Mouse (Mus musculus): Measurements from ENCODE around the gene Ddx20. TPM values are rescaled to one million over a fixed set of nuclear protein-coding genes. Genes with fewer than 3 reads are reported as not detected.

The Ddx20 gene
- polyA plus RNA-seq, 1 experiment: 20.5 TPM

DNA sequence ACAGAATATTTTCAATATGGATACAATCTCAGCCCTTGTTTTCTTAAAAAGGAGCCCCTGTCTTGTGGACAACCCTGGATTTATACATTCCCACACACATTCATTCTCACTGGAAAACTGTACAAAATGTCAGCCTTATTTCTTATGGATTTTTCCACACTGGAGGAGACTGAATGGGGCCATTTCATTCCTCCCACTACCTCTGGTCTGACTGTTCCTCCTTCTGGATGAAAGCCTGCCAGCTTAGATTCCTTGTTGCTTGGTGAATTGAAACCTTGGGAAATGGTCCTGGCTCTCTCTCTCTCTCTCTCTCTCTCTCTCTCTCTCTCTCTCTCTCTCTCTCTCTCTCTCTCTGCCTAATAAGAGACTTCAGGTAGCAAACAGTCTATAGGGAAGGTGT lies 25.5 kb upstream of the Ddx20 start:
- Histone ChIP-seq H3K4me3 (replicated peaks; ENCODE audit: control insufficient read depth, low read depth, low read length) (no peak overlapping the region), H3K4me1 (ENCODE audit: control insufficient read depth, insufficient read depth, low read length) (no peaks in the 10 kb centered on the region), H3K27ac (ENCODE audit: control insufficient read depth, insufficient read depth, low read depth, low read length, poor library complexity) (no peak overlapping the region)
- no peak for TF ChIP-seq POLR2A (IDR thresholded peaks at IDR 0.05; ENCODE audit: borderline replicate concordance, control insufficient read depth, low read depth, low read length)
- no peak for TF ChIP-seq CTCF (IDR thresholded peaks at IDR 0.05; ENCODE audit: control insufficient read depth, insufficient read depth, low read length)

DNA sequence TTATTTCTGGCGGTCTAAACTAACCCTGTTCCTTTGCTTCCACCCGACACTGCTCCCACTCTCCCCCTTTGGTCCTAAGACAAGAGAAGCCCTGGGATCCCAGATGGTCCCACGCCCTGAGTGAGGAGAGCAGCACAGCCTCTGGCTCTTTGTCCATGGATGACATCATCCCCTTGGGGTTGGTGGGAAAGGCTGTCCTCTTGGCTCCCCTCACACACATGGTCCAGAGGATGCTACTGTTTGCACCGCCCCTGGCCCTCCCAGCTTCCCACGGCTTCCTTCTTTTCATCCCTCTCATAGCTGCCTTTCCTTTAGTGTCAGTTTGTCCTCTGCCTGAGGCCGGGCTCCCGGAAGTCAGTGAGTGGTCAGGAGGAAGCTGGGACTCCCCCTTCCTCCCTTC lies 24.4 kb upstream of the Ddx20 start:
- no peaks in the 10 kb centered on the region for H3K4me1 ChIP-seq (ENCODE audit: control insufficient read depth, insufficient read depth, low read length)
- TF ChIP-seq CTCF (IDR thresholded peaks at IDR 0.05; ENCODE audit: control insufficient read depth, insufficient read depth, low read length) (no peak), POLR2A (IDR thresholded peaks at IDR 0.05; ENCODE audit: borderline replicate concordance, control insufficient read depth, low read depth, low read length) (no peak)
- 75% methylated on average over 7 of the region's 7 CpGs for WGBS

DNA sequence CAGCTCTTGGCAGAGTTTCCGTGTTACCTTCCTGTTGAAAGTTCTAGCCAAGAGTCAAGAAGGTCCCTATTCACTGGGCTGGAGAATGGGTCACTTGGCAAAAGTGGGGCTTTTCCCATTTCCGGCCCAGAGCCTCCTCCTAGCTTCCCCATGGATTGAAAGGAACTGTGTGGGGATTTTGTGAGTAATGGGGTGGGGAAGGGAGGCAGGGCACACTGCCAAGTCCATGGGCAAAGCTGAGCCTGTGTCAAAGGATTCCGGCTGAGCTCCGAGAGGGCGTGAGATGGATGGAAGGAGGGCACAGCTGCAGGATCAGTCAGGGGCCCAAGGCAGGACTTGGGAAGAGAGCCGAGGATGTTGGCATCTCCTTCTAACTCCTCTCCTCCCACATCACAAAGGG lies 22.9 kb upstream of the Ddx20 start:
- TF ChIP-seq CTCF (IDR thresholded peaks at IDR 0.05; ENCODE audit: control insufficient read depth, insufficient read depth, low read length): no peak
- no peak for TF ChIP-seq POLR2A (IDR thresholded peaks at IDR 0.05; ENCODE audit: borderline replicate concordance, control insufficient read depth, low read depth, low read length)
- H3K4me1 ChIP-seq (ENCODE audit: control insufficient read depth, insufficient read depth, low read length): no peaks in the 10 kb centered on the region
- H3K27ac ChIP-seq (ENCODE audit: control insufficient read depth, insufficient read depth, low read depth, low read length, poor library complexity): no peak overlapping the region
- H3K4me3 ChIP-seq (replicated peaks; ENCODE audit: control insufficient read depth, low read depth, low read length): no peak overlapping the region
- WGBS: 77% methylated on average over 6 of the region's 6 CpGs

More for the DNA sequence above, 24.4 kb upstream of the Ddx20 start:
- Histone ChIP-seq H3K27ac (ENCODE audit: control insufficient read depth, insufficient read depth, low read depth, low read length, poor library complexity) (no peak overlapping the region; the same call in 1 of the 2 replicates), H3K4me3 (replicated peaks; ENCODE audit: control insufficient read depth, low read depth, low read length) (no peak overlapping the region)

DNA sequence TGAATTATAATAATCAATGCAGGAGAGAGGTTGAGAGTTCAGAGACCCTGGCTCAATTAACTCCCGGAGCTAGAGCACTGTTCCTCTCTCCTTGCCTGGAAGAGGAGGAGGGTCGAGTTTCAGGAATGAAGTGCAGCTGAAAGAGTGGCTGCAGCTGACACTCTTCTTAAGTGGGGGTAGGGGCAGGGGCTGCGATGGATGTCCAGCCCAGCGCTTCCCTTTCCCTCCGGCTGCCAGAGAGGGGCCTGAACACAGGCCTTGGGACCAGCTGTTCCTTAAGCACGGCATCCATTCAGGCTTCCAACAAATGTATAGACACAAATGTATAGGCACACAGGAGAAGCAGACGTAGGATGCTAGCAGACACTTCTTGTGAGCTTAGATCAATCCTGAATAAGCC lies 20.2 kb upstream of the Ddx20 start:
- Histone ChIP-seq H3K4me3 (replicated peaks; ENCODE audit: control insufficient read depth, low read depth, low read length) (no peak overlapping the region), H3K4me1 (ENCODE audit: control insufficient read depth, insufficient read depth, low read length) (no peaks in the 10 kb centered on the region), H3K27ac (ENCODE audit: control insufficient read depth, insufficient read depth, low read depth, low read length, poor library complexity) (no peak overlapping the region)
- 82% methylated on average over 7 of the region's 7 CpGs for WGBS
- TF ChIP-seq POLR2A (IDR thresholded peaks at IDR 0.05; ENCODE audit: borderline replicate concordance, control insufficient read depth, low read depth, low read length) (no peak), CTCF (IDR thresholded peaks at IDR 0.05; ENCODE audit: control insufficient read depth, insufficient read depth, low read length) (no peak)

DNA sequence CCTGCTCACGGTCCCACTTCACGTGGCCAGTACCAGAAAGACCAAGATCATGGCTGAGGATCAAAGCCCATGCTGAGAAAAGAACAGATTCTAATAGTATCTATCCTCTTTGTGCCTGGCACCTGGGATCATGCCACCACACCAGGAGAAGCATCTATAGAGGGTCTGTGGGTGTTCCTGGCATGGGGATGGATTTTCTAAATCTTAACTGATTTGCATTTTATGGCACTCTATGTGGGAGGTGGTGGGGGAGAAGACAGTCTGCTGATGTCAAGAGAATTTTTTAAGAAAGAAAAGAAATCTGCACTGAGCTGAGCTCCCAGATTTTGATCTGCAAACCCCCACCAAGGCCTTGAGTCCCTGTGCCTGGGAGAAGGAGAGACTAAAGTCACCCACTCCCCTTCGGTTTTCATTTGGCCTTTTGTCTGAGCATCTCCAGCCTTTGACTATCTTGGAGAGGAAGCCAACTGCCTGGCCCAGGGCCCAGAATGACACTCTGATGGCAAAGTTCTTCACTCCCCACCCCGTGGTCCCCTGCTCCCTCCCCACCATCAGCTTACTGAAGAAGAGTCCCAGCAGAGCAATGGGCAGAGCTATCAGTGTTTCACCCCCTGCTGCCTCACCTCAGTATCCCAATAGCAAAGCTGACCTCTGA lies 19.1 kb upstream of the Ddx20 start:
- H3K27ac ChIP-seq (ENCODE audit: control insufficient read depth, insufficient read depth, low read depth, low read length, poor library complexity): no peak overlapping the region
- H3K4me3 ChIP-seq (replicated peaks; ENCODE audit: control insufficient read depth, low read depth, low read length): no peak overlapping the region
- H3K4me1 ChIP-seq (ENCODE audit: control insufficient read depth, insufficient read depth, low read length): no peaks in the 10 kb centered on the region
- TF ChIP-seq CTCF (IDR thresholded peaks at IDR 0.05; ENCODE audit: control insufficient read depth, insufficient read depth, low read length): no peak
- no peak for TF ChIP-seq POLR2A (IDR thresholded peaks at IDR 0.05; ENCODE audit: borderline replicate concordance, control insufficient read depth, low read depth, low read length)
- 62% methylated on average over 4 of the region's 4 CpGs for WGBS

DNA sequence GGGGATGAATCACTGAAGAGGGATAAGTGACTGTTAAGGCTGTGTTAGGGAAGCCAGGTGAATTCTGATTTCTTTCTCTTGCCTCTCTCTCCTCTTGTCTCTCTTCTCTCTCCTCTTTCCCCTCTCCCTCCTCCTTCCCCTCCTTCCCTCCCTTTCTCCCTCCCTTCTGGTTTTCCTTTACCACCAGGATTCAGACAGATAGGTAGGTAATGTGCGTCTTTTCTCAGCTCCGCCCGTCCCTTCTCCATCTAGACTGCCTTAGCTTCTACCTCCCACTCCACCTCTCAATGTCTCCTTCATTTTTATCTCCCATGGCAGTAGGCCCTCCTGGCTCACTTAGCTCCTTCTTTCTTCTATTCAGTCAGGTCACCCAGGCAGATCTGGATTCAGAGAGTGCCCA lies 18.2 kb upstream of the Ddx20 start:
- Histone ChIP-seq H3K4me3 (replicated peaks; ENCODE audit: control insufficient read depth, low read depth, low read length) (no peak overlapping the region), H3K4me1 (ENCODE audit: control insufficient read depth, insufficient read depth, low read length) (no peaks in the 10 kb centered on the region), H3K27ac (ENCODE audit: control insufficient read depth, insufficient read depth, low read depth, low read length, poor library complexity) (no peak overlapping the region)
- no peak for TF ChIP-seq CTCF (IDR thresholded peaks at IDR 0.05; ENCODE audit: control insufficient read depth, insufficient read depth, low read length)
- TF ChIP-seq POLR2A (IDR thresholded peaks at IDR 0.05; ENCODE audit: borderline replicate concordance, control insufficient read depth, low read depth, low read length): no peak
- 59% methylated on average over 3 of the region's 3 CpGs for WGBS

DNA sequence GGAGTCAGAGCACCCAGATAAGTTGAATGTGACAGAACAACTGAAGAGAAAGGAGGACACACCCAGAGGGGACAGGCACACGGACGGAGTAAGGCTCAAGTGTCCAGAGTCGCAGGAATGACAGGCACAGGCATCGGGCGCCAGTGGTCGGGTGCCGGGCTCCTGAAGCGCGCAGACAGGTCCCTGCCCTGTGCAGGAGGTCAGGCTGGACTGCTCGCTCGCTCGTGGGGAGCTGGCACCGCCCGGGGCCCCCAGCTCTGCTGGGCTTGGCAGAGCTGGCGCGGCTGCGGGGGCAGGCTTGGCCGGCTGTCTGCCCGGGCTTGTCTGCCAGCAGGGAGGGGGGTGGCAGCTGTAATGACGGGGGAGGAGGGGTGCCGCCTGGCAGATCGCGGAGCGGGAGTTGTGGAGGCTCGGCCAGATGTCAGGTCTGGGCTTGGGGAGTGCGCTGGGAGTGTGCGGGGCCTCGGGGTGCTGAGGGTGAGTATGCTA lies 17.7 kb upstream of the Ddx20 start:
- under 1% methylated on average over 28 of the region's 28 CpGs for WGBS
- Histone ChIP-seq H3K4me1 (ENCODE audit: control insufficient read depth, insufficient read depth, low read length) (no peaks in the 10 kb centered on the region), H3K4me3 (replicated peaks; ENCODE audit: control insufficient read depth, low read depth, low read length) (peak overlapping the region; percentile 70), H3K27ac (ENCODE audit: control insufficient read depth, insufficient read depth, low read depth, low read length, poor library complexity) (no peak overlapping the region)
- TF ChIP-seq POLR2A (IDR thresholded peaks at IDR 0.05; ENCODE audit: borderline replicate concordance, control insufficient read depth, low read depth, low read length): no peak
- no peak for TF ChIP-seq CTCF (IDR thresholded peaks at IDR 0.05; ENCODE audit: control insufficient read depth, insufficient read depth, low read length)

DNA sequence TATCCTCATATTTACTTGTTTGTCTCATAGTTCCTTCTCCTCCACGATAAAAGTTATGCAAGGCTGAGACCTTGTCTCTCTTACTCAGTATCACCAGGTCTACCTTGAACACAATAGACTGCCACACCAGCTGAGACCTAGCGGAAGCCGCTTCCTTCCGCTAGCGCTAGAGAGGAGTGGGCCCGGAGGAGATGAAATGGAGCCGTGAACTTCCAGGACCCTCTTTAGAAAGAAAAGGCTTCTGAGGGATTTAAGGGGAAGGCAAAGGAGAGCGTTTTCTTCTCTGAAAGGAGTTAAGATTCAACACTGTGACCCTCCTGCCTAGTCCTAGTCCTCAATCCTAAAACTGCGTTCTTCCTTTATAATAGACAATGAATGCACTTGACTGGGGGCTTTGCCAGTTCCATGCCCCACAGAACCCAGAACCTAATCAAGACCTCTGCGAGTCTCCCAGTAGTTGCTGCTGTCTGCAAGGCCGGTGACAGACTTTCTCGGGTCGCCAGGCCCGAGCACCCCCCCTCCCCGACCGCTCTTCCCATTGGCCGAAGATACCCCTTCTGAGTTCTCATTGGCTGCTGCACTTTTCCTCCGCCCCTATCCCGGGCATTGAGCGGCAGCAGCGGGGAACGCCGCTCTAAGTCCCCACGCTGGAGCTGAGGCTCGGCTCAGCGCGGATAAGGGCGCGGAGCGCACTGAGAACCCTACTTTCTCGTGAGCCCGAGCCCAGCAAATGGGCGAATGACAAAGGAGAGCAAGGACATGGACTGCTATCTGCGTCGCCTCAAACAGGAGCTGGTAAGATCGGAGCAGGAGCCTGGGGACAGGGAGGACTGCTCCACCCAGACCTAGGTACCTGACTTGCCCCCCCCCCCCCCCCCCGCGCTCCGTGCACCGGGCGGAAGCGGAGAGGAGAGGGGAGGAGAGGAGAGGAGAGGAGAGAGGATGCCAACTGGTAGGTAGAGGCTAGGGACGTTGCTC lies 16.9 kb upstream of the Ddx20 start, which contains the start of gene Inka2:
Inka2 (plus strand) TSS at position 569 of the 978 bp plus-strand sequence.
- Histone ChIP-seq H3K4me3 (replicated peaks; ENCODE audit: control insufficient read depth, low read depth, low read length) (peak within 1 kb of the TSS; percentile 70), H3K4me1 (ENCODE audit: control insufficient read depth, insufficient read depth, low read length) (no peaks in the 10 kb centered on the region), H3K27ac (ENCODE audit: control insufficient read depth, insufficient read depth, low read depth, low read length, poor library complexity) (no peak within 1 kb of the TSS; the same call in 1 of the 2 replicates)
- TF ChIP-seq POLR2A (IDR thresholded peaks at IDR 0.05; ENCODE audit: borderline replicate concordance, control insufficient read depth, low read depth, low read length): peak; percentile 51; the same call in 1 of the 2 replicates
- TF ChIP-seq CTCF (IDR thresholded peaks at IDR 0.05; ENCODE audit: control insufficient read depth, insufficient read depth, low read length): no peak
- 9% methylated on average over 42 of the region's 43 CpGs for WGBS
